Mouse (Mus musculus) hindbrain, postnatal 0 days (tissue): ENCODE measurements around the gene Gja3. TPM values are rescaled to one million over a fixed set of nuclear protein-coding genes. Genes with fewer than 3 reads are reported as not detected.
"Not testable (repeated sequence)": the region's sequence is repeated elsewhere in the genome, so short reads cannot be mapped to it uniquely, and the experiment has no call there.

Experiments
- ATAC-seq: fragments of 200-750 bp; cut with Nextera tagmentation; 2 replicates; pipeline ENCODE4 v1.8.0; 2017; ENCODE audit warnings: mild to moderate bottlenecking, moderate TSS enrichment, moderate library complexity
- DNase-seq: peaks from one replicate; pipeline ENCODE4 v3.0.0-alpha.2; 2015; ENCODE audit warnings: low spot score
- H3K27ac ChIP-seq: fragments of 300-500 bp; sonication (generic); 2 replicates; pipeline ENCODE4 v1.5.1; 2014; ENCODE audit warnings: mild to moderate bottlenecking
- H3K27me3 ChIP-seq: fragments of 300-500 bp; sonication (generic); 2 replicates; pipeline ENCODE4 v1.6.1; 2014; ENCODE audit warnings: low read length, mixed read lengths; ENCODE audit not compliant: insufficient read depth
- H3K36me3 ChIP-seq: fragments of 300-500 bp; sonication (generic); 2 replicates; pipeline ENCODE4 v1.6.1; 2014; ENCODE audit warnings: low read length, mixed read lengths; ENCODE audit not compliant: insufficient read depth
- H3K4me1 ChIP-seq: fragments of 300-500 bp; sonication (generic); 2 replicates; pipeline ENCODE4 v1.6.1; 2014; ENCODE audit warnings: antibody characterized with exemption, low read length, mixed read lengths; ENCODE audit not compliant: insufficient read depth
- H3K4me2 ChIP-seq: fragments of 300-500 bp; sonication (generic); 2 replicates; pipeline ENCODE4 v1.6.1; 2014; ENCODE audit warnings: low read depth, mild to moderate bottlenecking, low read length, moderate library complexity, mixed read lengths
- H3K4me3 ChIP-seq: fragments of 300-500 bp; sonication (generic); 2 replicates; pipeline ENCODE4 v1.5.1; 2014; ENCODE audit warnings: low read length
- H3K9ac ChIP-seq: fragments of 300-500 bp; sonication (generic); replicated peaks from 2 replicates; pipeline ENCODE4 v1.6.1; 2014; ENCODE audit warnings: mild to moderate bottlenecking, low read length, moderate library complexity, mixed read lengths
- H3K9me3 ChIP-seq: fragments of 300-500 bp; sonication (generic); 2 replicates; pipeline ENCODE4 v1.6.1; 2016; ENCODE audit warnings: low read length, mixed read lengths
- CTCF ChIP-seq: IDR thresholded peaks from 2 replicates; pipeline ENCODE4 v1.5.1; 2016; ENCODE audit warnings: antibody characterized with exemption, control low read depth, low read depth
- WGBS: fragments of 180-500 bp; shearing (Covaris S2); extraction: QIAGEN DNeasy Blood & Tissue Kit; methylation state at CpG from one replicate; pipeline ENCODE4 v1.1.7; 2014; 5-methylcytosine and 5-hydroxymethylcytosine counted together
- polyA plus RNA-seq: library from polyadenylated mRNA; unstranded; fragments of >200 nt; fragmentation: Nextera tagmentation; extraction: Ambion mirVana; gene quantifications from 2 replicates; pipeline ENCODE4 v1.2.1, GENCODE M21; 2015
- total RNA-seq: library from RNA; depleted of rRNA; stranded (reverse); fragments of >200 nt; gene quantifications from 2 replicates; pipeline ENCODE4 v1.2.3, GENCODE M21; 2014; rRNA removed

The Gja3 gene
- total and polyA plus RNA-seq, 2 experiments from 2014 or later, result 0.52 to 1.4 TPM

GRCm38 (mm10) chr14:57041439-57041838 lies 16.5 kb downstream of the Gja3 start:
- WGBS, result 67% methylated on average over 1 of the region's 1 CpGs
- Histone ChIP-seq H3K9me3 (no peaks in the 10 kb centered on the region), H3K4me2 (no peak overlapping the region), H3K4me3 (no peak overlapping the region), H3K36me3 (no peaks in the 10 kb centered on the region), H3K4me1 (no peaks in the 10 kb centered on the region), H3K27me3 (no peaks in the 10 kb centered on the region), H3K27ac (no peak overlapping the region), H3K9ac (no peak overlapping the region)
- no peak for TF ChIP-seq CTCF
- DNase-seq (no peak), ATAC-seq (no peak)

DNA sequence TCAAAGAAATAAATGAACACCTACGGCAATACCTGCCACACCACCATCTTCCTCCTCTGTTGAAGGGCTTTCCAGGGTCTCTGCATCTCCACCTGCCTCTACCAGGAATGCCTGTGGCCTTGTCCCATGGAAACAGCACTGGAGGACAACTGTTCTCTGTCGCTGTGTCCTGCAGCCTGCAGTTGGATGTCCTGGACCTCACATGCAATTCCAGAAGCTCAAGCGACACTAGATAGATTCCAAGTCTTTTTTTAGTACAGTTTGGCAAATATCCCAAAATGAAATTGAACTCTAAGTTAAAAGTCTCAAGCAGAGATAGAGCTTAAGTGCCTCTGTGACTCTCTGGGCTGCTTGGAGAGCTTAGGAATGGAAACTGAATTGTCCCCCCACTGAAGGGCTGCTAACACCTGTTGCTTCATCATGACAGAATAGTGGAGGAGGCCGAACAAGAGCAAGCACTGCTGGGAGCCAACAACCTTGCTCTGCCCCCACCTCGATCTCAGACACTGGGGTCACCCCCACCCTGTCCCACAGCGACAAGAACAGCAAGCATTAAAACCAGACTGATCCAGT lies 22.9 kb downstream of the Gja3 start:
- Histone ChIP-seq H3K27me3 (no peaks in the 10 kb centered on the region), H3K9ac (no peak overlapping the region), H3K4me1 (no peaks in the 10 kb centered on the region), H3K4me3 (no peak overlapping the region), H3K9me3 (no peaks in the 10 kb centered on the region), H3K36me3 (no peaks in the 10 kb centered on the region), H3K27ac (no peak overlapping the region), H3K4me2 (no peak overlapping the region)
- ATAC-seq (no peak), DNase-seq (no peak)
- WGBS, result 77% methylated on average over 6 of the region's 6 CpGs
- TF ChIP-seq CTCF, result no peak

- ATAC-seq (no peak), DNase-seq (no peak)
- no peaks in the 10 kb centered on the region for H3K9me3 ChIP-seq
- 75% methylated on average over 9 of the region's 9 CpGs for WGBS
- H3K27ac ChIP-seq, result no peak overlapping the region
- no peaks in the 10 kb centered on the region for H3K4me1 ChIP-seq
- H3K27me3 ChIP-seq, result no peaks in the 10 kb centered on the region
- no peak overlapping the region for H3K9ac ChIP-seq
- H3K4me3 ChIP-seq, result no peak overlapping the region
- no peak for TF ChIP-seq CTCF
- H3K36me3 ChIP-seq, result no peaks in the 10 kb centered on the region
- no peak overlapping the region for H3K4me2 ChIP-seq
Observed at GRCm38 (mm10) chr14:57034135-57034534, 23.8 kb downstream of the Gja3 start.

GRCm38 (mm10) chr14:57032850-57033249 lies 25.1 kb downstream of the Gja3 start:
- no peak overlapping the region for H3K9ac ChIP-seq
- WGBS, result 78% methylated on average over 3 of the region's 3 CpGs
- no peaks in the 10 kb centered on the region for H3K36me3 ChIP-seq
- no peaks in the 10 kb centered on the region for H3K9me3 ChIP-seq
- no peak overlapping the region for H3K27ac ChIP-seq
- no peak overlapping the region for H3K4me3 ChIP-seq
- no peaks in the 10 kb centered on the region for H3K27me3 ChIP-seq
- DNase-seq (no peak), ATAC-seq (no peak)
- no peak overlapping the region for H3K4me2 ChIP-seq
- H3K4me1 ChIP-seq, result no peaks in the 10 kb centered on the region
- TF ChIP-seq CTCF, result no peak

DNA sequence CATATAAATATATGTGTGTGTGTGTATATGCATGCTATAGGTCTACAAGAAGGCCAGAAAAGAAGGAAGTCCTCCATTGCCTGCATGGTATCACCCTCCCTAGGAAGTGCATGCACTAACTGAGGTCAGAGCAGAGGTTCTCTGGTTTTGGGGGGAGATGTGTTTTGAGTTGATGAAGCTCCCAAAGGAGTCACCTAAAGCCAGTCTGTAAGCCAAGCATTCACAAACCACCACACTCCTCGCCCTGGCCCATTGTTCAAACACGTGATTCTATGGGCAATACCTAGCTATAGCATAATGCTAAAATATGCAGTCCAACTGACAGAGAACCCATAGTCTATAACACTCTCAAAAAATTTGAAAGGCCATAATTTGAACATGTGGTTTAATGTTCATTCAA lies 39.5 kb downstream of the Gja3 start:
- no peaks in the 10 kb centered on the region for H3K36me3 ChIP-seq
- H3K4me1 ChIP-seq, result no peaks in the 10 kb centered on the region
- no peak overlapping the region for H3K4me3 ChIP-seq
- no peak overlapping the region for H3K9ac ChIP-seq
- H3K27ac ChIP-seq, result no peak overlapping the region
- DNase-seq (no peak), ATAC-seq (no peak)
- H3K4me2 ChIP-seq, result no peak overlapping the region
- H3K9me3 ChIP-seq, result no peaks in the 10 kb centered on the region
- no peaks in the 10 kb centered on the region for H3K27me3 ChIP-seq
- WGBS, result 92% methylated on average over 2 of the region's 2 CpGs
- no peak for TF ChIP-seq CTCF

- not testable (repeated sequence) for ATAC-seq, H3K4me3 ChIP-seq, DNase-seq, H3K27ac ChIP-seq, H3K4me1 ChIP-seq, H3K9me3 ChIP-seq, H3K27me3 ChIP-seq, H3K9ac ChIP-seq, H3K36me3 ChIP-seq, H3K4me2 ChIP-seq
Observed at GRCm38 (mm10) chr14:57016806-57017205, 41.1 kb downstream of the Gja3 start.

- Histone ChIP-seq H3K27ac (no peak overlapping the region), H3K9me3 (no peaks in the 10 kb centered on the region), H3K27me3 (no peaks in the 10 kb centered on the region), H3K4me3 (no peak overlapping the region), H3K36me3 (no peaks in the 10 kb centered on the region), H3K9ac (no peak overlapping the region), H3K4me1 (no peaks in the 10 kb centered on the region), H3K4me2 (no peak overlapping the region)
- 75% methylated on average over 4 of the region's 4 CpGs for WGBS
- ATAC-seq (no peak), DNase-seq (no peak)
- no peak for TF ChIP-seq CTCF
Observed at GRCm38 (mm10) chr14:56988621-56989020, 69.3 kb downstream of the Gja3 start.

Other genes starting within 250 kb of the Gja3 start
- gene Zmym5, start 246.4 kb downstream of the Gja3 start, total RNA-seq, result 12.1 and 12.4 TPM in 2 replicates
- 25.3 and 25.9 TPM in 2 replicates for gene Zmym5, start 246.4 kb downstream of the Gja3 start, polyA plus RNA-seq
- gene Zmym2, start 171.4 kb downstream of the Gja3 start, total RNA-seq, result 27.3 and 37.1 TPM in 2 replicates
- 28.5 TPM in 2 replicates for gene Zmym2, start 171.4 kb downstream of the Gja3 start, polyA plus RNA-seq
- gene Gjb2, start 46.6 kb upstream of the Gja3 start, total RNA-seq, result 9.9 and 11.4 TPM in 2 replicates
- gene Gjb2, start 46.6 kb upstream of the Gja3 start, polyA plus RNA-seq, result 19.1 TPM in 2 replicates
- gene Gm4491, start 57.8 kb upstream of the Gja3 start, total RNA-seq, result 0.11 TPM in 1 of 2 replicates, not detected in the other
- gene Gm4491, start 57.8 kb upstream of the Gja3 start, polyA plus RNA-seq, result 0.11 TPM in 1 of 2 replicates, not detected in the other
- 19.5 and 25.6 TPM in 2 replicates for gene Gjb6, start 75.5 kb upstream of the Gja3 start, total RNA-seq
- gene Gjb6, start 75.5 kb upstream of the Gja3 start, polyA plus RNA-seq, result 29.6 and 30.6 TPM in 2 replicates